Mouse (Mus musculus) Muller cell, postnatal 12 days (primary cell): ENCODE measurements at regions not wholly inside any gene's neighbourhood (a gene's known extent, or its start where the extent isn't known, plus 50 kb on each side); places are given as distances from the start of the nearest gene placed in this dataset.

Experiments used
- DNase-seq: peaks from one replicate; pipeline ENCODE4 v3.0.0-alpha.2; 2015; ENCODE audit errors: inconsistent ontology term

- DNase-seq: no peak
Measured at GRCm38 (mm10) chr13:112071209-112071955, 216.9 kb upstream of the Ankrd55 start.

- no peak for DNase-seq
Measured at GRCm38 (mm10) chr13:112071956-112072314, 216.3 kb upstream of the Ankrd55 start.

- DNase-seq: no peak
Measured at GRCm38 (mm10) chr13:112073519-112074406, 214.5 kb upstream of the Ankrd55 start.

GRCm38 (mm10) chr13:112075847-112076479, 212.3 kb upstream of the Ankrd55 start:
- no peak for DNase-seq

GRCm38 (mm10) chr13:112078088-112078487, 210.2 kb upstream of the Ankrd55 start:
- DNase-seq: no peak

GRCm38 (mm10) chr13:112081935-112082334, 206.3 kb upstream of the Ankrd55 start:
- DNase-seq: no peak

GRCm38 (mm10) chr13:112084484-112085278, 203.6 kb upstream of the Ankrd55 start:
- no peak for DNase-seq

- peak; percentile 50 for DNase-seq
Measured at GRCm38 (mm10) chr13:112088312-112088771, 199.9 kb upstream of the Ankrd55 start.

GRCm38 (mm10) chr13:112090737-112091136, 197.5 kb upstream of the Ankrd55 start:
- no peak for DNase-seq

- DNase-seq: no peak
Measured at GRCm38 (mm10) chr13:112095595-112096139, 192.6 kb upstream of the Ankrd55 start.

GRCm38 (mm10) chr13:112099953-112100591, 188.2 kb upstream of the Ankrd55 start:
- no peak for DNase-seq

- peak; percentile 78 for DNase-seq
Measured at GRCm38 (mm10) chr13:112100592-112101420, 187.4 kb upstream of the Ankrd55 start.

- no peak for DNase-seq
Measured at GRCm38 (mm10) chr13:112101421-112101756, 186.9 kb upstream of the Ankrd55 start.

- DNase-seq: no peak
Measured at GRCm38 (mm10) chr13:112105953-112106352, 182.3 kb upstream of the Ankrd55 start.

GRCm38 (mm10) chr13:112114741-112115201, 173.5 kb upstream of the Ankrd55 start:
- peak; percentile 19 for DNase-seq

- DNase-seq: peak; percentile 37
Measured at GRCm38 (mm10) chr13:112116101-112116726, 172.0 kb upstream of the Ankrd55 start.

- DNase-seq: no peak
Measured at GRCm38 (mm10) chr13:112118564-112118963, 169.7 kb upstream of the Ankrd55 start.

- DNase-seq: peak; percentile 64
Measured at GRCm38 (mm10) chr13:112119611-112120041, 168.6 kb upstream of the Ankrd55 start.

- peak; percentile 11 for DNase-seq
Measured at GRCm38 (mm10) chr13:112120346-112120745, 167.9 kb upstream of the Ankrd55 start.
